Mouse (Mus musculus): ENCODE measurements at regions not wholly inside any gene's neighbourhood (a gene's known extent, or its start where the extent isn't known, plus 50 kb on each side); places are given as distances from the start of the nearest gene placed in this dataset.
A peak's percentile ranks its signal among the peaks of the same experiment; 100 is the strongest.

DNA sequence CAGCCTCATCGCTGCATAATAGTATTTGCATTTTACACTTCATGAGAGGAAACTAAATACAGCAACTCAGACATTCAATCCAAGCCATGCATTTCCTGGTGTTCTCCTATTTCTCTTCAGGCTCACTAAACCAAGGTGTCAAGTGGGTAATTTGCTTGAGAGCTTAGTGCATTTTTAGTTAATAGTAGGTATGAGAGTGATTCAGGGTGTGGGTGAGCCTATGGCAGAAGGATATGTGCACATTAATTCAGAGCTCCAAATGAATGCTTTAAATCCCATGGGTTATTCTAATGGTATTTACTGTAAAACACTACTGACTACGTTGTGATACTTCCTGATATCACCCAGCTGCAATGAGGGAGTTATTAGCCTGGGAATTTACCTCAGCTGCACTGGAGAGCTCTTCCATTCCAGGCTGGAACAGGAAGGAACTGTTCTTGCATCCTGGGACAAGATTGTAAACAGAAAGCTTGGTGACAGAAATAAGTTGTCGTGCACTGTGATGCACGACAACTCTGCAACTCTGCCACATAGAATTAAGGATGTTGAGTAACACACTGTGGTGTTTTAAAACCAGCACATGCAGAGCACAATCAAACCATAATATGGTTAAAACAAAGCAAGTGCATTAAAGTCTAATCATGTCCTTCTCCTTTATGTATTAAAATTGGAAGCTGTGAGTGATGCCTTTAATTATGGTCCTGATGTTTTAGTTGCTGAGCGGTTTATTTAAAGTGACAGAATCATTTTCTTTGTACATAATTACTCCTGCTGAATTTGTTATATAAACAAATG is 170.4 kb upstream of the Setmar start:
- intact Hi-C loops (cut with DNase I): no loop called here
- DNase-seq: no peak

DNA sequence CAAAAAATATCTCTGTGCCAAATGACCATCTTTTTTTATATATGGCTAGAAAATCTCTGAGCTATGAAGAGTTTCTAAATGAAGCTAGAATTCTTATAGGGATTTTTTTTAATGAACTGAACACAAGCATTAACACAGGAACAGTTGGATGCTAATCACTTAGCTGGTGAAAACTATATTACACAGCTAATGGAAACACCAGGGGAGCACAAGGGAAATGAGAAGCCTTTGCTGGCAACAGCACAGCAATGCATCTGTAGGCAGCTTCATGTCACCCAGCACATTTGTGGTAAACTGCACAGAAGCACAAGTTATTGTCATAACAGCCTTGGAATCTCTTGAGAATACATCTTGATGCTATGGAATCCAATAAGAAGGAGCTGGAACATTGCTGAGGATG is 154.3 kb upstream of the Setmar start:
- intact Hi-C loops (cut with DNase I): no loop called here
- DNase-seq: no peak

DNA sequence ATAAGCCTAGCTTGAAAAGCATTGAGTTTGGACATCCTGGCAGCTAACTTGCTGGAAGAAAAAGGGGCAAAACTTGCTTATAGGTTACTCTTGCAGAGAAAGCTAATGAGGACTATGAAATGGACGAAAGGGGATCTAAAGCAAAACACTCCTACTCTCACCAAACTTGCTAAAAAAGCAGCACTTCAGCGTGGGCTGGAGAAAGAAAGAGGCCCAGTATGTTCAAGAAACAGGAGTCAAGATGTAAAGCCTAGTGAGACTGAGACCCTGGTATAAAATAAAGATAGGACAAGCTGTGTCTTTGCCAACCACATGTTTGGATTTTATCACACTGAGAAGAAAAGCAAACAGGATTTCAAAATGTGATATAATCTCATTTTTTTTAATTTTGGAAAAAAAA is 153.5 kb upstream of the Setmar start:
- no peak for DNase-seq
- intact Hi-C loops (cut with DNase I): no loop called here

DNA sequence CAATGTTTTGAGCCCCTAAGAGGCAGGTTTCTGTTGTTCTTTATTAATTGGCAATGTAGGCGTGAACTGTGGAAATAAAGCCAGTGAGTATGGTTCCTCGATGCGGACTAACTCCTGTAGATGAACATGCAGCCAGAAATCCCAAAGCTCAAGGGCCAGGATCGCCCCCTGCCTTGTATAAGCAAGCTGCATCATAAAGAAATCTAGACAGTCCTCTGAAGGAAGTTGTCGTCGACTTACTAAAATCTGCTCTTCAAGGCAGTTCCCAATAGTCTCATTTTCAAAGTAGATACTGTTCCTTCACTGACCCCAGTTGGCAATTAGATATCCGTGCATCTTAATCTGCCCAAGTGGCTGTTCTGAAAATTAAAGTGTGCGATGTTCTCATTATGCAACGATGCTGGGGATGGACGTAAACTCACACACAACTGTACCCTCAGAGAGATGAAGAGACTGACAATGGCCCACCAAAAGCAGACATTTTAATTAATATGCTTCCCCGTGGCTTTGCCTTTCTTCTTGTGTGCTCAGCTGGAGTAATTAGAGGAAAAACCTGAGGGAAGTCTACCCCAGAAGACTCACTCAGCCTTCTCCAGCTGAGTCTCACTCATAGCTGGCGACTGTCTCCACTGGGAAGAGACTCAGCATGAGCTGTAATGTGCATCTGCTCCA is 141.2 kb upstream of the Setmar start:
- intact Hi-C loops (cut with DNase I): no loop called here
- peak; percentile 16 for DNase-seq

DNA sequence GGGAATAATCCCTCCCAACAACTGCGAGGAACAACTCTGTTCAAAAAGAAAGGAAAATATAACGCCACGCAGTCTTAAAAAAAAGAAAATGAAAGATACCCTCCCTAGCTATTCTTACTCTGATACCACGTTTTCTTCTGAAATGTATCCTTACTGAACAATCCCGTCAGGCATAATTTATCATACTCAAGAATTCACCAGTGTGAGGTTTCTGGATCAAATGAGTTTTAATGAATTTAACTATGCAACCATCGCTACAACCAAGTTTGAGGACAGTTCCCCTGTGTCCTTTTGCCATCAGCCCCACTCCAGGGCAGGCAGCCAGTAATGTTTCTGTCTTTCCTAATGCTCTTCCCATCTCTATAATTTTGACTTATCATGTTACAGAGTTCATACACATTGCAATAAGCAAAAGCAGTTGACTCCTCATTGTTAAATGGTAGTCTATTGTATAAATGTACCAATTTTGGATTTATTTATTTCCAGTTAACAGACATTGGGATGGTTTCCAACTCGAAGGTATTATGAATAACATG is 140.6 kb upstream of the Setmar start:
- intact Hi-C loops (cut with DNase I): no loop called here
- DNase-seq: peak; percentile 18

DNA sequence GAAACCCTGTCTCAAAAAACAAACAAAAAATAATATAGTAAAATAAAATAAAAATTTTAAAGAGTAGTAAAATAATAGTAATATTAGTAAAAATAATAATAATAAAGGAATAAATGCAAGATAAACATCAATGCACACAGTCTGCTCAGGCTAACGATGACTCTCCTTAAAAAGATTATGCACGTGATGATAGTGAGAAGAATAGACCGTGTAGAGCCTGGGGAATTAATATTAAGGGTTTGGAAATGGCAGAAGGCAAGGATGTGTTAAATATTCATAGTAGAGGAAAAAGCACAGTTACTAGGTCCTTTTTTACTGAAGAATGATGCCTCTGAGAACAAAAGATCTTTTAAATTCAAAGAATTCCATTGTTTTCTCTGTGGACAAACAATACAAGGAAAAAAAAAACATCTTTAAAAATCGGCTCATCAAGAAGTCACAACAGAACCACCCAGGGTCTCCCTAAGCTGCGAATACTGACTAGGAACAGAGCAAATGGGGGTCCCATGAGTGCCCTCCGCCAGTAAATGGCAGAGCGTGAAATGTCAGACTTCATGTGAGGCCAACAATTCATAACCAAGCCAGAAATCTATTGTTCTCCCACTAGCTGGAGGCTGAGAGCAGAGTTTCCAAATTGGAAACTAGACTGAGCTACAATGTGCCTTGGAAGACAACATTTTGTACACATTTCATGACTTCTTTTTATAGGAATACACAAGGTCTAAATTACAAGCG is 134.2 kb upstream of the Setmar start:
- intact Hi-C loops (cut with DNase I): no loop called here

DNA sequence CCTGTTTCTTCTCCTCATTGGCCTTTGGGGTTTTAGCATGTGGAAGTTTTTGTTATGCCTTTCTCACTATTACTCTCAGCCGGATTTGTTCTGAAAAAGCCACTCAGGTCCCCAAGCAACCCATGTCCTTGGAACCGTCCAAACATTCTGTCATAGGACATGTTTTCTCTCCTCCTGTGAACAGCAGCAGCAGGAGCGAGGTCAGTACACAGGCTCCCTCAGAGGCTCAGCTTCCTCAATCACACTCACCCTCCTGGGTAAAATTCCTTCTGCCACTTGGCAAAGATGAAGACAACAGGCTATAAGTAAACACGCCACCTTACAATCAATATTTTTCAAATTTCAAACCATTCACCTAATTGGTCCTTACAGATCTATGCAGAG is 133.7 kb upstream of the Setmar start:
- DNase-seq: no peak
- intact Hi-C loops (cut with DNase I): no loop called here

More for the DNA sequence above, 134.2 kb upstream of the Setmar start:
- no peak for DNase-seq

DNA sequence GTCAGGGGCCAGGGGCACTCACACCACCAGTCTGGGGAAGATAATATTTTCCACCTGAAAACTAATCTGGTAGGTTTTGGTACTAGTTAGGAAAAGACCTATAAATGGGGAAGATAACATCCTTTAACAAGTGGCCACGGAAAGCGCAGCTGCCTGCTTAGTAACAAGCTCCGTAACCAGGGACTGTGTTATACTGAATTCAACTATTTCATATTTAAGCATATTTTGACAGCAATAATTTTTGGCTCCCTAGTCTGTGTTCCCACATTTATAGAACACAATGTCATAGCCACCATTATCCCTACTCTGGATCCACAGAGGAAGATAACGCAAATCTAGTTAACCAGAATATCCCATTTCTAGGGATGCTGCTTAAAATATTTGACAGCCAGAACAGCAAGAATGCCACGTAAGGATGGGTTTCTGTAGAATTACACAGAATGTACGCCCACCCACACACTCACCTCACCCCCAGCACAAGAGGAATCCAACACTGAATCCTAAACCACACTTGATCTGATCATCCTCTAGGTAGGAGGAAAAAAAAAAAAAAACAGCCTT is 128.7 kb upstream of the Setmar start:
- no peak for DNase-seq
- intact Hi-C loops (cut with DNase I): no loop called here

DNA sequence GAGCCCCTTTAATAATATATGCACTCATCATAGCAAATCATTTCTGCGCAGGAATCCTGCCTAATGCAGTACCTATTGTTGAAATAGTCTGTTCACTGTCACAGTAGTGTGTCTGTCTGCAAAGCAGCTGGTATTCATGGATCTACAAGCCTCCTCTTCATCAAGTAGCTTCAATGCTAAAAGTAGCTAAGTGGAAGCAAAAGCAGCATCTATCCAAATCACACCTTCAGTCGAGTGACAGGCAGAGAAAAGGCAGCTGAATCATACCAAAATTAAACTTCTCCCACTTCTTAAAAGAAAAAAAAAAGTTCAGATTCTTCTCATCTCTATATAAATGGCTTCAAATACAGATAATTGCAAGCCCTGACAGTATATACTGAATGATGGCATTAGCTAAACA is 96.2 kb upstream of the Setmar start:
- no peak for DNase-seq
- intact Hi-C loops (cut with DNase I): no loop called here

DNA sequence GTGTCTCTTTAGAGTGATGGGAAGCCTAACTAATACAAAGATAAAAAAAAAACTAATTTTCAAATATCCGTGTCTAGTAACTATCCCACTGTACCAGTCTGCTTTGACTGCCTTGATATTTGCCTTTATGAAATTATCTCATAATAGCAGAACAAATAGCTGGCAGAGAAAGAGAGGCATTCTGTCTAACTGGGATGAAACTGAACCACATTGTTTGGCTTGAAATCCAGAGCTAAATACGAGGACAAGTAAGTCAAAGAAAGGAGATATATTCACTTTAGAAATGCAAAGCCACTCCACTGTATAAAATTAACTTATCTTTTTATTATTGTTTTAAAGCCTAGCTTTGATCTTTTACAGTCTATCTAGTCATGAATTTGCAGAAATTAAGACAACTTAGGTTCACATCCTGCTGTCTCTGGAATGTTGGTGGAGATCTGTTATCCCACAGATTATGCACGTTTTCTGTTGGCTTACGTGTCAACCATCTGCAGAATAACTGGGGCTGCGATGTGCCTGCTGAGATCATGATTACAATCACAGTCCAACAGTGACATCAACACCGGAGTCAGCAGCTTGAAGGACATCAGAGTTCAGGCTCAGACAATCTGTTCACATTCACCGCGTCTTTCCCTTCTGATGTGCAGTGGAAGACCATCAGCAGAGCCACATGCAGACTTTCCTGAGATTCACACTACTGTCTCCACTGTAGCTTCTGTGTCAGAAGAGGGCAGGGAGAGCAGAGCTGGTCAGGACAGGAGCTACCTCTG is 65.7 kb upstream of the Setmar start:
- intact Hi-C loops (cut with DNase I): no loop called here
- peak; percentile 65 for DNase-seq

DNA sequence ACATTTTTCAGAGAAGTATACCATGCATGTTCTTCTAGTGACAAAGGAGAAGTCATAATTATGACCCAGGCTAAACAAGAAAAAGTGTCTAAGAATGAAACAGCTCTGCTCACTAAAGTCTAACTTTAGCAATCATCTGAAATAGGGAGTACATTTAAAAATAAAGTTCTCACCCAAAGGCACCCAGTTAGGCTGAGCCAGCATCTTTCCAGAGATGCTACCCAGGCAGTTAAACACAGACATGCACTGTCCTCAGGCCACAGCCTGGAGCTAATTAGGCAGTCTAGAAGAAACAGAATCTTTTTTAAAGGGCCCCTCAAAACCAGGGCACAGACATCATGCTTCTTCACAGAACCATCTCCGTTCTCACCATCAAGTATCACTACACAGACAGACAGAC is 61.6 kb upstream of the Setmar start:
- DNase-seq: no peak

DNA sequence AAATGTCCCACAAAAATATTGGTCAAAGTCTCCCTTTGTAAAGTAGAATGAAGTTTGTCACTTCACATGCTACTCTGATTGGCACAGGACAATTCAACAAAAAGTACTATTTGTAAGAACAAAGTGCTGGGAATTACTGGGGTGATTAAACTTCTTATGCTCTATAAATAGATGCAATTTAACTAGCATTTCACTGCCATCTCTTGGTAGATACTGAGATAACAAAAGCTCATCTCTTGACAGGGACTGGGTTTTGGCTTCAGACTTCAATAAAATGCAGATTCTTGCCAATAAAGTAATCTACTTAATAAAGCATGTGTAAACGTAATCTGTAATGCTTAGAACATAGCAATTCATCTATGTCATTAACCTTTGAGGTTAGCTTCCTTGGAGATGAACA is 56.5 kb upstream of the Setmar start:
- intact Hi-C loops (cut with DNase I): no loop called here
- no peak for DNase-seq

More for the DNA sequence above, 61.6 kb upstream of the Setmar start:
- intact Hi-C loops (cut with DNase I): no loop called here

All from left cerebral cortex, postnatal 4 days (tissue).